Mouse (Mus musculus): ENCODE data around the gene Exoc3. TPM values are rescaled to one million over a fixed set of nuclear protein-coding genes. Genes with fewer than 3 reads are reported as not detected.

The Exoc3 gene
- polyA plus RNA-seq, 1 experiment from 2014 or later = 66.4 TPM

- no peaks in the 10 kb centered on the region for H3K9me3 ChIP-seq (ENCODE audit: control insufficient read depth, low read length)
- 0 out of 2 replicates have a peak, but pooled peaks have one; percentile 40 for ATAC-seq
- no peak overlapping the region for H3K4me2 ChIP-seq (ENCODE audit: low read depth, low read length)
- no peaks in the 10 kb centered on the region for H3K27me3 ChIP-seq (replicated peaks; ENCODE audit: control insufficient read depth, insufficient read depth, low read length)
- H3K27ac ChIP-seq (ENCODE audit: low read length) = no peak overlapping the region
- H3K4me1 ChIP-seq (ENCODE audit: control insufficient read depth, insufficient read depth, low read length) = no peaks in the 10 kb centered on the region
- 80% methylated on average over 6 of the region's 6 CpGs for WGBS
- no peak overlapping the region for H3K9ac ChIP-seq (ENCODE audit: low read depth, low read length)
- H3K4me3 ChIP-seq (ENCODE audit: low read length) = no peak overlapping the region
- H3K36me3 ChIP-seq (ENCODE audit: control insufficient read depth, insufficient read depth, low read length) = peaks cover 20% of the 10 kb centered on the region
These were observed 15.9 kb downstream of the Exoc3 start for GRCm38 (mm10) chr13:74192613-74193012.

- H3K36me3 ChIP-seq (ENCODE audit: control insufficient read depth, insufficient read depth, low read length) = peaks cover 2% of the 10 kb centered on the region; the same call in 1 of the 2 replicates
- H3K9ac ChIP-seq (ENCODE audit: low read depth, low read length) = no peak overlapping the region
- H3K4me1 ChIP-seq (ENCODE audit: control insufficient read depth, insufficient read depth, low read length) = no peaks in the 10 kb centered on the region
- no peak overlapping the region for H3K27ac ChIP-seq (ENCODE audit: low read length)
- no peaks in the 10 kb centered on the region for H3K27me3 ChIP-seq (replicated peaks; ENCODE audit: control insufficient read depth, insufficient read depth, low read length)
- H3K4me3 ChIP-seq (ENCODE audit: low read length) = no peak overlapping the region
- H3K9me3 ChIP-seq (ENCODE audit: control insufficient read depth, low read length) = no peaks in the 10 kb centered on the region
- no peak for ATAC-seq
- WGBS = 89% methylated on average over 5 of the region's 5 CpGs
- no peak overlapping the region for H3K4me2 ChIP-seq (ENCODE audit: low read depth, low read length)
These were observed 25.4 kb downstream of the Exoc3 start for GRCm38 (mm10) chr13:74183011-74183695.

- Histone ChIP-seq H3K36me3 (ENCODE audit: control insufficient read depth, insufficient read depth, low read length) (peaks cover 15% of the 10 kb centered on the region), H3K27ac (ENCODE audit: low read length) (no peak overlapping the region), H3K27me3 (replicated peaks; ENCODE audit: control insufficient read depth, insufficient read depth, low read length) (no peaks in the 10 kb centered on the region), H3K4me1 (ENCODE audit: control insufficient read depth, insufficient read depth, low read length) (no peaks in the 10 kb centered on the region), H3K9ac (ENCODE audit: low read depth, low read length) (no peak overlapping the region), H3K4me3 (ENCODE audit: low read length) (no peak overlapping the region), H3K4me2 (ENCODE audit: low read depth, low read length) (no peak overlapping the region), H3K9me3 (ENCODE audit: control insufficient read depth, low read length) (no peaks in the 10 kb centered on the region)
- 93% methylated on average over 5 of the region's 5 CpGs for WGBS
- ATAC-seq = no peak
These were observed 36.5 kb downstream of the Exoc3 start for GRCm38 (mm10) chr13:74172036-74172435.

GRCm38 (mm10) chr13:74169446-74170164 lies 38.9 kb downstream of the Exoc3 start:
- WGBS = 90% methylated on average over 10 of the region's 10 CpGs
- ATAC-seq = no peak
- no peak overlapping the region for H3K4me3 ChIP-seq (ENCODE audit: low read length)

GRCm38 (mm10) chr13:74167492-74167891 lies 41.0 kb downstream of the Exoc3 start:
- Histone ChIP-seq H3K4me1 (ENCODE audit: control insufficient read depth, insufficient read depth, low read length) (no peaks in the 10 kb centered on the region), H3K36me3 (ENCODE audit: control insufficient read depth, insufficient read depth, low read length) (0 out of 2 replicates have a peak, but pooled peaks cover 4% of the 10 kb centered on the region), H3K4me2 (ENCODE audit: low read depth, low read length) (no peak overlapping the region), H3K4me3 (ENCODE audit: low read length) (no peak overlapping the region), H3K27ac (ENCODE audit: low read length) (no peak overlapping the region), H3K9ac (ENCODE audit: low read depth, low read length) (peak overlapping the region; percentile 72; the same call in 1 of the 2 replicates), H3K27me3 (replicated peaks; ENCODE audit: control insufficient read depth, insufficient read depth, low read length) (no peaks in the 10 kb centered on the region), H3K9me3 (ENCODE audit: control insufficient read depth, low read length) (no peaks in the 10 kb centered on the region)
- 86% methylated on average over 2 of the region's 2 CpGs for WGBS
- peak; percentile 4; the same call in 1 of the 2 replicates for ATAC-seq

More at GRCm38 (mm10) chr13:74169446-74170164, 38.9 kb downstream of the Exoc3 start:
- no peak overlapping the region for H3K4me2 ChIP-seq (ENCODE audit: low read depth, low read length)
- no peaks in the 10 kb centered on the region for H3K4me1 ChIP-seq (ENCODE audit: control insufficient read depth, insufficient read depth, low read length)
- no peak overlapping the region for H3K27ac ChIP-seq (ENCODE audit: low read length)
- peaks cover 15% of the 10 kb centered on the region for H3K36me3 ChIP-seq (ENCODE audit: control insufficient read depth, insufficient read depth, low read length)
- no peaks in the 10 kb centered on the region for H3K27me3 ChIP-seq (replicated peaks; ENCODE audit: control insufficient read depth, insufficient read depth, low read length)
- no peaks in the 10 kb centered on the region for H3K9me3 ChIP-seq (ENCODE audit: control insufficient read depth, low read length)
- no peak overlapping the region for H3K9ac ChIP-seq (ENCODE audit: low read depth, low read length)

- Histone ChIP-seq H3K4me3 (ENCODE audit: low read length) (peak overlapping the region; percentile 58), H3K9ac (ENCODE audit: low read depth, low read length) (peak overlapping the region; percentile 72), H3K27ac (ENCODE audit: low read length) (no peak overlapping the region), H3K4me2 (ENCODE audit: low read depth, low read length) (peak overlapping the region; percentile 79), H3K9me3 (ENCODE audit: control insufficient read depth, low read length) (no peaks in the 10 kb centered on the region), H3K4me1 (ENCODE audit: control insufficient read depth, insufficient read depth, low read length) (no peaks in the 10 kb centered on the region), H3K36me3 (ENCODE audit: control insufficient read depth, insufficient read depth, low read length) (0 out of 2 replicates have a peak, but pooled peaks cover 4% of the 10 kb centered on the region), H3K27me3 (replicated peaks; ENCODE audit: control insufficient read depth, insufficient read depth, low read length) (no peaks in the 10 kb centered on the region)
- ATAC-seq = no peak; the same call in 1 of the 2 replicates
- WGBS = 4% methylated on average over 9 of the region's 9 CpGs
These were observed 41.5 kb downstream of the Exoc3 start for GRCm38 (mm10) chr13:74167057-74167413.

GRCm38 (mm10) chr13:74166348-74167056 lies 42.0 kb downstream of the Exoc3 start:
- no peaks in the 10 kb centered on the region for H3K4me1 ChIP-seq (ENCODE audit: control insufficient read depth, insufficient read depth, low read length)
- no peaks in the 10 kb centered on the region for H3K9me3 ChIP-seq (ENCODE audit: control insufficient read depth, low read length)
- no peak overlapping the region for H3K27ac ChIP-seq (ENCODE audit: low read length)
- H3K4me3 ChIP-seq (ENCODE audit: low read length) = peak overlapping the region; percentile 58
- peak overlapping the region; percentile 79 for H3K4me2 ChIP-seq (ENCODE audit: low read depth, low read length)
- H3K36me3 ChIP-seq (ENCODE audit: control insufficient read depth, insufficient read depth, low read length) = 0 out of 2 replicates have a peak, but pooled peaks cover 4% of the 10 kb centered on the region
- no peaks in the 10 kb centered on the region for H3K27me3 ChIP-seq (replicated peaks; ENCODE audit: control insufficient read depth, insufficient read depth, low read length)
- ATAC-seq = peak; percentile 84
- WGBS = 9% methylated on average over 19 of the region's 19 CpGs
- H3K9ac ChIP-seq (ENCODE audit: low read depth, low read length) = peak overlapping the region; percentile 72

GRCm38 (mm10) chr13:74147327-74147726 lies 61.2 kb downstream of the Exoc3 start:
- no peaks in the 10 kb centered on the region for H3K27me3 ChIP-seq (replicated peaks; ENCODE audit: control insufficient read depth, insufficient read depth, low read length)
- H3K9ac ChIP-seq (ENCODE audit: low read depth, low read length) = no peak overlapping the region
- H3K4me1 ChIP-seq (ENCODE audit: control insufficient read depth, insufficient read depth, low read length) = no peaks in the 10 kb centered on the region
- H3K9me3 ChIP-seq (ENCODE audit: control insufficient read depth, low read length) = no peaks in the 10 kb centered on the region
- 65% methylated on average over 2 of the region's 2 CpGs for whole genome bisulfite sequencing
- no peak overlapping the region for H3K4me3 ChIP-seq (ENCODE audit: low read length)
- no peak overlapping the region for H3K4me2 ChIP-seq (ENCODE audit: low read depth, low read length)
- peak; percentile 92 for ATAC-seq
- H3K27ac ChIP-seq (ENCODE audit: low read length) = peak overlapping the region; percentile 83
- no peaks in the 10 kb centered on the region for H3K36me3 ChIP-seq (ENCODE audit: control insufficient read depth, insufficient read depth, low read length)

GRCm38 (mm10) chr13:74145983-74146622 lies 62.4 kb downstream of the Exoc3 start:
- Histone ChIP-seq H3K4me1 (ENCODE audit: control insufficient read depth, insufficient read depth, low read length) (no peaks in the 10 kb centered on the region), H3K9me3 (ENCODE audit: control insufficient read depth, low read length) (no peaks in the 10 kb centered on the region), H3K9ac (ENCODE audit: low read depth, low read length) (no peak overlapping the region), H3K36me3 (ENCODE audit: control insufficient read depth, insufficient read depth, low read length) (no peaks in the 10 kb centered on the region), H3K4me2 (ENCODE audit: low read depth, low read length) (no peak overlapping the region), H3K4me3 (ENCODE audit: low read length) (no peak overlapping the region), H3K27me3 (replicated peaks; ENCODE audit: control insufficient read depth, insufficient read depth, low read length) (no peaks in the 10 kb centered on the region), H3K27ac (ENCODE audit: low read length) (no peak overlapping the region)
- WGBS = 87% methylated on average over 3 of the region's 3 CpGs
- ATAC-seq = no peak

All from intestine, embryonic 16.5 days (tissue).